Mouse (Mus musculus) lung, adult 18-20 months (tissue): Measurements from ENCODE around the gene Ces1a.

Experiments
- DNase-seq, 2 experiments: peaks; one replicate each; pipeline ENCODE4 v3.0.0; 2022; ENCODE audit warnings: mixed read lengths in 2 of 2

Gene Ces1a

DNA sequence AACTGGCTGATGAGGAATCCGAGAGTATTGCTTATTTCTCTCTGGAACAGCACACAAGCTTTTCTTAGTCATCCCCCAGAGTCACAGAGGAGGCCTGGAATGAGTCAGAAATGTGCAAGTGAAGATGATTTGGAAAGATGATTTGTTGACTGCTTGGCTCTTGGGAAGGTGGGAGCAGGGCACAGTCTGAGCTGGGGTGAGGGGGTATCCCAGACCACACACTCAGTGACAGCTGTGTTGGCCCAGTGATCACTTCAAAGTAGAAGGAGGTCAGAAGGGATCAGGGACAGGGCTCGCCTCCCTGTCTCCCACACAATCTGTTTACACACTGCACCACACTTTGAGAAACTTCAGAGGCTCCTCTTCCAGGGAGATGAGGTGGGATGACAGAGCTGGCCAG, 63.6 kb downstream of the Ces1a start:
- DNase-seq: peak; percentile 22 to 26

GRCm38 (mm10) chr8:92982491-92982890, 65.5 kb downstream of the Ces1a start:
- DNase-seq: no peak

DNA sequence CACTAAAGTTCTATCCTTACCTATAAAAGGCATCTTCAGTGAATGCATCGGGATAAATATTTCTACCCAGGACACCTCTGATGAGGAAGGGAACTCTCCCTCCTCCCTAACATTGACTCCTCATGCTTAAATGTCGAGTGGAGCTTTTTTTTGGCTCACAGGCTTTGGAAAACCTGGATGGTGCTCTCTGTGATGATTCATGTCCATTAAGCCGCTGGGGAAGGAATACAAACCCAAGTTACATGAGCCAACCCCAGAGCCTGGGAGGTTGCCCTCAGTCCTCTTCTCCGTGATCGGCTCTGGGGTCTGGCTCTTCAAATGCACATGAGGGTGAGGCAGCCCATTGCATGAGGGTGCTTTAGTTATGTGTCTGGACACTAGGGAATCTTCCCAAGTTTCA, 71.3 kb downstream of the Ces1a start:
- no peak for DNase-seq

GRCm38 (mm10) chr8:92972949-92973348, 75.0 kb downstream of the Ces1a start:
- DNase-seq: peak; percentile 83 to 89
